Comparison of ENCODE assay signal across 31 mouse cellular contexts in the genomic region with DNA sequence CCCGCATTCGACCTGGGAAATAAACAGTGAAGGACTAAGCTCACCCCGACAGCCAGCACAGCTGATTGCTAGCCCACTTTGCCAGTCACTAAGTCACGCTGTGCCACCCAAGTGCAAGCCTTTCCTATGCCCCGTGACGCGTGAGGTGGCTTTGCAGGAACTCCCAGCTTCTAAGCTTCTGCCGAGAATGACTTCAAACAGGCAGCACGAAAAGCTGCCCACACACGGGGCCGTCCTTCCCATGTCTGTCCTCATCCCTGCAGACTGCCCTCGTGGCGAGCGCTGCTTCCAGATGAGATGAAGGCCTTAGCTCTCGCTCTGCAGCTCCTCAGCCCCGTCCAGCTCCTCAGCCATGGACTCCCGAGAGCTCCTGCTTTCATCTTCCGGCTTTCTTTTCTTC. TPM values are rescaled to one million over a fixed set of nuclear protein-coding genes. Genes with fewer than 3 reads are reported as not detected.
DNase-seq lines count a peak whose midpoint lies in the region; ATAC-seq lines count a peak whose summit lies in the region.
"Had no signal": no experiment of that assay in that cellular context is flagged by ENCODE, and none has a peak within 500 bp of the region (broad histone marks: within the 10 kb centered on the region; RNA-seq: fewer than 3 reads in every experiment).

No protein-coding gene starts in this region.

- DNase-seq in heart, adult 11 months = peak; percentile 87
- no peak for DNase-seq in heart, postnatal 4 days
- DNase-seq in midbrain, embryonic 10.5 days (ENCODE audit: low spot score) = no peak
- DNase-seq in right cerebral cortex, adult 18-20 months = peak; percentile 21
- DNase-seq in right cerebral cortex, postnatal 4 days = no peak
- DNase-seq in adrenal gland, postnatal 36 days = no peak
- DNase-seq: adrenal gland, postnatal 10 days; B cell, adult 2 months; cerebellum, adult 11-12 months; cerebellum, adult 8-10 months; cerebellum, postnatal 10 days; cerebellum, postnatal 36 days; embryo, embryonic 11 days; gastrocnemius, adult 2 months; gastrocnemius, postnatal 14 days; heart, adult 18-20 months; heart, postnatal 10 days; heart, postnatal 36 days had no signal

- peaks cover 23% of the 10 kb centered on the region; the same call in 1 of the 2 replicates for H3K4me1 ChIP-seq in midbrain, embryonic 10.5 days
- H3K4me1 ChIP-seq in midbrain, embryonic 15.5 days = no peaks in the 10 kb centered on the region
- H3K4me1 ChIP-seq: forebrain, embryonic 15.5 days had no signal

- 82% methylated on average over 18 of the region's 18 CpGs for WGBS in midbrain, embryonic 10.5 days
- 80% methylated on average over 18 of the region's 18 CpGs for WGBS in midbrain, embryonic 15.5 days

- no peak overlapping the region for H3K9ac ChIP-seq in midbrain, embryonic 15.5 days
- H3K9ac ChIP-seq: embryonic facial prominence, embryonic 13.5 days; forebrain, embryonic 12.5 days; forebrain, embryonic 15.5 days; heart, embryonic 12.5 days; heart, embryonic 15.5 days; hindbrain, embryonic 14.5 days had no signal

- no peaks in the 10 kb centered on the region for H3K27me3 ChIP-seq in midbrain, embryonic 10.5 days (ENCODE audit: low read depth, poor library complexity, severe bottlenecking)
- no peaks in the 10 kb centered on the region for H3K27me3 ChIP-seq in midbrain, embryonic 15.5 days (replicated peaks)
- H3K27me3 ChIP-seq: CH12.LX; embryonic facial prominence, embryonic 13.5 days; forebrain, embryonic 12.5 days; forebrain, embryonic 15.5 days; heart, embryonic 12.5 days; heart, embryonic 15.5 days; Patski had no signal

- no peak for ATAC-seq in midbrain, embryonic 15.5 days (replicated peaks)
- ATAC-seq: forebrain, embryonic 15.5 days; hindbrain, postnatal 0 days; Patski had no signal

- peaks cover 78% of the 10 kb centered on the region for H3K36me3 ChIP-seq in midbrain, embryonic 10.5 days
- H3K36me3 ChIP-seq in midbrain, embryonic 15.5 days (replicated peaks) = no peaks in the 10 kb centered on the region

- H3K9me3 ChIP-seq in midbrain, embryonic 10.5 days (replicated peaks) = no peaks in the 10 kb centered on the region
- H3K9me3 ChIP-seq in midbrain, embryonic 15.5 days = no peaks in the 10 kb centered on the region
- H3K9me3 ChIP-seq: embryonic facial prominence, embryonic 10.5 days; embryonic facial prominence, embryonic 13.5 days; forebrain, embryonic 12.5 days; forebrain, embryonic 15.5 days; G1E; heart, embryonic 12.5 days; heart, embryonic 15.5 days had no signal

- peak overlapping the region; percentile 55; the same call in 1 of the 2 replicates for H3K27ac ChIP-seq in midbrain, embryonic 10.5 days (replicated peaks)
- no peak overlapping the region for H3K27ac ChIP-seq in midbrain, embryonic 15.5 days
- H3K27ac ChIP-seq: embryonic facial prominence, embryonic 10.5 days; embryonic facial prominence, embryonic 13.5 days; forebrain, embryonic 12.5 days; forebrain, embryonic 15.5 days; gastrocnemius, adult 2 months; heart, embryonic 15.5 days; hindbrain, embryonic 14.5 days; hindbrain, postnatal 0 days had no signal

- no peak overlapping the region for H3K4me3 ChIP-seq in midbrain, embryonic 10.5 days
- no peak overlapping the region for H3K4me3 ChIP-seq in midbrain, embryonic 15.5 days
- H3K4me3 ChIP-seq: embryonic facial prominence, embryonic 10.5 days; embryonic facial prominence, embryonic 13.5 days; erythroblast, embryonic 14.5 days; forebrain, embryonic 12.5 days; forebrain, embryonic 15.5 days; gastrocnemius, adult 2 months; heart, embryonic 12.5 days; heart, embryonic 15.5 days had no signal

- H3K4me2 ChIP-seq in midbrain, embryonic 15.5 days = no peak overlapping the region
- H3K4me2 ChIP-seq: embryonic facial prominence, embryonic 13.5 days; forebrain, embryonic 12.5 days; forebrain, embryonic 15.5 days; heart, embryonic 12.5 days; heart, embryonic 15.5 days; hindbrain, embryonic 14.5 days had no signal

RNA-seq across cellular contexts. Expression of gene Cort, which starts 1.9 kb away (rescaled TPM):
- total RNA-seq in heart, postnatal 4 days (2021) = 1 to 10 TPM in 1 of 2 experiments, under 1 TPM in 1; 0.71 to 1.2 TPM
- 0.19 and 0.42 TPM in 2 replicates for polyA plus RNA-seq in midbrain, embryonic 10.5 days (2016; fragmentation: Nextera tagmentation; extraction: Ambion mirVana)
- polyA plus RNA-seq in midbrain, embryonic 15.5 days (2015; fragmentation: Nextera tagmentation; extraction: Ambion mirVana) = 0.62 TPM in 1 of 2 replicates, not detected in the other
- total RNA-seq in adrenal gland, postnatal 36 days (2021) = 1 to 10 TPM in 1 of 2 experiments, under 1 TPM in 1; 0.66 to 1.2 TPM
- total RNA-seq: heart, adult 18-20 months; heart, postnatal 36 days had no signal
- polyA plus RNA-seq: heart, embryonic 12.5 days had no signal

RNA-seq across cellular contexts. Expression of gene Cenps, which starts 9.0 kb away (rescaled TPM):
- 10 to 100 TPM; 13.1 to 14.9 TPM for total RNA-seq in heart, postnatal 4 days (2021)
- 59.4 and 72.8 TPM in 2 replicates for polyA plus RNA-seq in midbrain, embryonic 10.5 days (2016; fragmentation: Nextera tagmentation; extraction: Ambion mirVana)
- 15.3 and 15.7 TPM in 2 replicates for polyA plus RNA-seq in midbrain, embryonic 15.5 days (2015; fragmentation: Nextera tagmentation; extraction: Ambion mirVana)
- total RNA-seq in adrenal gland, postnatal 36 days (2021) = 10 to 100 TPM; 10.8 to 11.3 TPM

RNA-seq across cellular contexts. Expression of gene Dffa, which starts 24.5 kb away (rescaled TPM):
- 10 to 100 TPM; 30.5 to 33.9 TPM for total RNA-seq in heart, postnatal 4 days (2021)
- 32.4 and 34.4 TPM in 2 replicates for polyA plus RNA-seq in midbrain, embryonic 10.5 days (2016; fragmentation: Nextera tagmentation; extraction: Ambion mirVana)
- polyA plus RNA-seq in midbrain, embryonic 15.5 days (2015; fragmentation: Nextera tagmentation; extraction: Ambion mirVana) = 24.2 and 24.7 TPM in 2 replicates
- 10 to 100 TPM; 19.0 to 22.8 TPM for total RNA-seq in adrenal gland, postnatal 36 days (2021)

RNA-seq across cellular contexts. Expression of gene Pex14, which starts 28.8 kb away (rescaled TPM):
- total RNA-seq in heart, postnatal 4 days (2021) = 10 to 100 TPM; 26.5 to 30.2 TPM
- 56.6 and 57.3 TPM in 2 replicates for polyA plus RNA-seq in midbrain, embryonic 10.5 days (2016; fragmentation: Nextera tagmentation; extraction: Ambion mirVana)
- 58.1 and 60.2 TPM in 2 replicates for polyA plus RNA-seq in midbrain, embryonic 15.5 days (2015; fragmentation: Nextera tagmentation; extraction: Ambion mirVana)
- total RNA-seq in adrenal gland, postnatal 36 days (2021) = 10 to 100 TPM; 61.6 to 76.4 TPM

RNA-seq across cellular contexts. Expression of gene Pgd, which starts 38.1 kb away (rescaled TPM):
- 10 to 100 TPM; 50.1 to 55.5 TPM for total RNA-seq in heart, postnatal 4 days (2021)
- 168 TPM in 2 replicates for polyA plus RNA-seq in midbrain, embryonic 10.5 days (2016; fragmentation: Nextera tagmentation; extraction: Ambion mirVana)
- polyA plus RNA-seq in midbrain, embryonic 15.5 days (2015; fragmentation: Nextera tagmentation; extraction: Ambion mirVana) = 121 and 124 TPM in 2 replicates
- total RNA-seq in adrenal gland, postnatal 36 days (2021) = 100 to 1,000 TPM; 304 to 318 TPM

Comparison
In these comparisons a context has a peak if more than half of its experiments do, and no peak if none do; other contexts are left out.
1. DNase-seq: peak in heart, adult 11 months (single experiment) and right cerebral cortex, adult 18-20 months (single experiment); none in heart, postnatal 4 days (single experiment), midbrain, embryonic 10.5 days (single experiment), right cerebral cortex, postnatal 4 days (single experiment) and adrenal gland, postnatal 36 days (0 of 2).